Mouse (Mus musculus) C2C12 (cell line): ENCODE data around the gene Hes5. TPM values are rescaled to one million over a fixed set of nuclear protein-coding genes. Genes with fewer than 3 reads are reported as not detected.

ENCODE experiments used
- H3K27me3 ChIP-seq: one replicate; pipeline ENCODE4 v1.6.1; 2011; ENCODE audit not compliant: control insufficient read depth, insufficient read depth, insufficient read length
- H3K36me3 ChIP-seq: one replicate; pipeline ENCODE4 v1.6.1; 2011; ENCODE audit not compliant: control insufficient read depth, insufficient read depth
- H3K4me3 ChIP-seq: one replicate; pipeline ENCODE4 v1.5.1; 2011; ENCODE audit warnings: mild to moderate bottlenecking, control low read depth; ENCODE audit not compliant: poor library complexity, insufficient read depth, severe bottlenecking
- H3K79me2 ChIP-seq: one replicate; pipeline ENCODE4 v1.6.1; 2011; ENCODE audit not compliant: control insufficient read depth, insufficient read depth
- H3K79me3 ChIP-seq: one replicate; pipeline ENCODE4 v1.6.1; 2011; ENCODE audit warnings: low read depth, control low read depth
- H3ac ChIP-seq: one replicate; pipeline ENCODE3; 2011; ENCODE audit warnings: low read depth; ENCODE audit not compliant: control insufficient read depth, insufficient read length
- CEBPB ChIP-seq: IDR thresholded peaks from one replicate; pipeline ENCODE4 v1.6.1; 2011; ENCODE audit warnings: low read depth, mild to moderate bottlenecking, control low read depth, moderate library complexity
- CTCF ChIP-seq: IDR thresholded peaks from one replicate; pipeline ENCODE4 v1.5.1; 2011; ENCODE audit not compliant: control insufficient read depth, insufficient read depth, insufficient read length
- FOSL1 ChIP-seq: IDR thresholded peaks from one replicate; pipeline ENCODE4 v1.8.0; 2011; ENCODE audit warnings: mild to moderate bottlenecking, low read length; ENCODE audit not compliant: poor library complexity, insufficient read depth, severe bottlenecking
- MAX ChIP-seq: IDR thresholded peaks from one replicate; pipeline ENCODE4 v1.6.1; 2011; ENCODE audit warnings: mild to moderate bottlenecking, control low read depth
- MYOD1 ChIP-seq: IDR thresholded peaks from one replicate; pipeline ENCODE4 v1.6.1; 2011; ENCODE audit warnings: low read depth; ENCODE audit not compliant: control insufficient read depth, insufficient read length
- MYOG ChIP-seq: IDR thresholded peaks from one replicate; pipeline ENCODE4 v1.6.1; 2011; ENCODE audit not compliant: control insufficient read depth, insufficient read length; ENCODE audit errors: extremely low read depth
- USF1 ChIP-seq: IDR thresholded peaks from one replicate; pipeline ENCODE4 v1.6.1; 2011; ENCODE audit warnings: low read depth, mild to moderate bottlenecking, control low read depth, moderate library complexity
- polyA plus RNA-seq: library from polyadenylated mRNA; unstranded; fragments of >200 nt; fragmentation: generic; extraction: Trizol; gene quantifications from one replicate; pipeline ENCODE4 v1.2.1, GENCODE M21; 2012; ENCODE audit warnings: missing spikeins

Gene Hes5
- polyA plus RNA-seq, 1 experiment, result not detected

DNA sequence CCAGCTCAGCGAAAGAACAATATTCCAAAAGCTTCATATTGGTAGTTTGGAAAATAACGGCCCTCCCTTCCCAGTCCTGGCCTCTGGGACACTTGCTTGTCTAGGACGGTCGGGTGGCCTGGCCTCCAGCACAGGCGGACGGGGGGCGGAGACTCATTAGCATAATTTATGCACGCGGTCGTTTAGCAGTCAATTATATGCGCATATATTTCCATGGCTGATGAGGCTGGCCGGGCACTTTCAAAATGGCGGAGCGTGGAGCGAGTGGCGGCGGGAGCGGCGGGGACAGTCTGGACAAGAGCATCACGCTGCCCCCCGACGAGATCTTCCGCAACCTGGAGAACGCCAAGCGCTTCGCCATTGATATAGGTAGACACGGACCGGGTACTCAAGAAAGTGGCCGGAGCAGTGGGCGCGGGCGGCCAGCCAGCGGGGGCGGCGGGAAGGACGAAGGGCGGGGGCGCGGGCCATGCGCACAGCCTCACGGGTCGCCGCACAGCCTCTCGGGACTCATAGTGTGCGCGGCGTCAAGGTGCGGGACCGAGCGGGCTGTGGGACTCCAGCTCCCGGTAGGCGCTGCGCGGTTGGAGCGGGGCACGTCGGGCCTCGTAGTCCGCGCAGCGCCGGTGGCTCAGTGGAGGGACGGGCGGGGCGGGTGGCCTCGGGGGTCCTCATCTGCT is 3.3 kb downstream of the Hes5 start, which contains the start of gene Pank4:
Pank4 (plus strand) TSS at position 223 of the 680 bp plus-strand sequence.
- Histone ChIP-seq H3K27me3 (peaks cover 40% of the 10 kb centered on the region), H3ac (peak within 1 kb of the TSS; percentile 95), H3K36me3 (peaks cover 11% of the 10 kb centered on the region), H3K79me2 (peaks cover 48% of the 10 kb centered on the region), H3K79me3 (peaks cover 32% of the 10 kb centered on the region), H3K4me3 (peak within 1 kb of the TSS; percentile 61)
- TF ChIP-seq CTCF, result no peak
- no peak for TF ChIP-seq USF1
- no peak for TF ChIP-seq FOSL1
- TF ChIP-seq MAX, result no peak
- no peak for TF ChIP-seq MYOD1

DNA sequence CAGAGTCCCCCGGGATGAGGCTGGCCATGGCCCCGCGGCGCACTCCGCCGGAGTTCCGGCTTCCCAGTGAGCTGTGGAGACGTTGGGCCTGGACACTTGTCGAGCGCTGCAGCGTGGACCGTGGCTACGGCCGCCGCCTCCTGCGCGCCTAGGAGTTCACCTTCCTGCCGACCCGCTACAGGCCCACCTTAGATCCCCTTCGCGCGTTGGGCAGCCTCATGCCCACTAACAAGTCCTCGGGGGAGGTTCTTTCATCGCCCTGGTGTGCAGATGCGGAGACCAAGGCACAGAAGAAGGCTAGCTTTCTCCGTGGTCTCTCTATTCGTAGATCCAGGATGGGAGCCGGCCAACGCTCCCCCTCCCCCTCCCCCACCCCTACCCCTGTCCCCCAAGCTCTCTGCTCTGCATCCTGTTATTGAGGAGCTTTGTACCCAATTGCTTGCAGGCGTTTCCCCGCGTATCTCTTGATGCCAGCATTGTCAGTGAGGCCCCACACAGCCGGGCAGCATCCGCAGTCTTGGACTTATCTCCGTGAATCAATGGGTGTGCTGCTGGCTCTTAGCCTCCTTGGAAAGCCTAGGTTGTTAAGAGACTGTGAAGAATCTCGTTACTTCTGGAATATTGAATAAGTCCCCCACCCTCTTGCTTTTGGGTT is 4.0 kb downstream of the Hes5 start:
- H3K4me3 ChIP-seq, result peak overlapping the region; percentile 61
- peaks cover 54% of the 10 kb centered on the region for H3K79me2 ChIP-seq
- peaks cover 32% of the 10 kb centered on the region for H3K79me3 ChIP-seq
- TF ChIP-seq USF1 (no peak), MAX (no peak)
- H3ac ChIP-seq, result peak overlapping the region; percentile 95
- peaks cover 33% of the 10 kb centered on the region for H3K27me3 ChIP-seq
- peaks cover 17% of the 10 kb centered on the region for H3K36me3 ChIP-seq

GRCm38 (mm10) chr4:154965856-154966255 is 5.1 kb downstream of the Hes5 start:
- Histone ChIP-seq H3K36me3 (peaks cover 28% of the 10 kb centered on the region), H3K79me3 (peaks cover 32% of the 10 kb centered on the region), H3K79me2 (peaks cover 56% of the 10 kb centered on the region), H3K27me3 (peaks cover 22% of the 10 kb centered on the region), H3ac (peak overlapping the region; percentile 7), H3K4me3 (no peak overlapping the region)
- TF ChIP-seq MYOD1, result no peak
- TF ChIP-seq CTCF, result no peak
- TF ChIP-seq MYOG, result no peak
- TF ChIP-seq MAX, result no peak
- no peak for TF ChIP-seq USF1
- TF ChIP-seq FOSL1, result no peak
- no peak for TF ChIP-seq CEBPB

GRCm38 (mm10) chr4:154967173-154967572 is 6.5 kb downstream of the Hes5 start:
- no peak for TF ChIP-seq CTCF
- TF ChIP-seq FOSL1, result no peak
- no peak for TF ChIP-seq USF1
- TF ChIP-seq CEBPB, result no peak
- no peak for TF ChIP-seq MYOG
- TF ChIP-seq MYOD1, result no peak
- TF ChIP-seq MAX, result no peak
- Histone ChIP-seq H3ac (no peak overlapping the region), H3K36me3 (peaks cover 41% of the 10 kb centered on the region), H3K79me3 (peaks cover 32% of the 10 kb centered on the region), H3K4me3 (no peak overlapping the region), H3K27me3 (peaks cover 9% of the 10 kb centered on the region), H3K79me2 (peaks cover 56% of the 10 kb centered on the region)

DNA sequence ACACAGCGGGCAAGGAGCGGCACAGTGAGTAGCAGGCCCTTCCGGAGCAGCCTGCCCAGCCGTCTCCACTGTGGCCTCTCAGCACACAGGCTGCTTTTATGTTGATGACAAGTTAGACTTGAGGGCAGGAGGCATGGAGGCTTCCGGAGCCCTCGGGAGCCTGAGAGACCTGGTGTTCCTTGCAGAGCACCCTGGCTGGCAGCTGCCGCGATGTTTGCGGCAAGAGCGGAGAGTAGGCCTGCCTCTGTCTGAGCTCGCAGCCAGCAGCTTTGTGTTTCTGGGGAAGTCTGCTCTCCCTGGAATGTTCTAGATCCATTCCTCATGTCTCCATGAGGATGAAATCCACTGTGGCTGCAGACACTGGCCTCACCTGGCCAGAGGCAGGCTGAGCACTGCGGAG is 11.8 kb downstream of the Hes5 start:
- Histone ChIP-seq H3ac (no peak overlapping the region), H3K27me3 (no peaks in the 10 kb centered on the region), H3K79me3 (peaks cover 4% of the 10 kb centered on the region), H3K4me3 (no peak overlapping the region), H3K36me3 (peaks cover 81% of the 10 kb centered on the region), H3K79me2 (peaks cover 22% of the 10 kb centered on the region)
- TF ChIP-seq USF1 (no peak), CTCF (no peak), MYOG (no peak), MAX (no peak), MYOD1 (no peak), CEBPB (no peak), FOSL1 (no peak)

- no peaks in the 10 kb centered on the region for H3K79me3 ChIP-seq
- no peaks in the 10 kb centered on the region for H3K27me3 ChIP-seq
- TF ChIP-seq CTCF (no peak), USF1 (no peak), MYOD1 (no peak), MAX (no peak), CEBPB (no peak), MYOG (no peak), FOSL1 (no peak)
- H3K79me2 ChIP-seq, result peaks cover 6% of the 10 kb centered on the region
- H3K4me3 ChIP-seq, result no peak overlapping the region
- H3K36me3 ChIP-seq, result peaks cover 91% of the 10 kb centered on the region
- no peak overlapping the region for H3ac ChIP-seq
Measured at GRCm38 (mm10) chr4:154974163-154974611, 13.5 kb downstream of the Hes5 start.
